Mouse (Mus musculus) lung, postnatal 0 days (tissue): Measurements from ENCODE around the gene Snrnp40. TPM values are rescaled to one million over a fixed set of nuclear protein-coding genes. Genes with fewer than 3 reads are reported as not detected.

Source experiments
- ATAC-seq: fragments of 200-750 bp; cut with Nextera tagmentation; 2 replicates; pipeline ENCODE4 v1.8.0; 2017; ENCODE audit warnings: moderate library complexity
- DNase-seq: peaks from one replicate; pipeline ENCODE4 v3.0.0-alpha.2; 2016; ENCODE audit warnings: low spot score
- H3K27ac ChIP-seq: fragments of 300-500 bp; sonication (generic); 2 replicates; pipeline ENCODE4 v1.5.1; 2014; ENCODE audit warnings: antibody characterized with exemption, mild to moderate bottlenecking, low read length, mixed read lengths
- H3K27me3 ChIP-seq: fragments of 300-500 bp; sonication (generic); replicated peaks from 2 replicates; pipeline ENCODE4 v1.6.1; 2014; ENCODE audit warnings: low read length, mixed read lengths; ENCODE audit not compliant: insufficient read depth
- H3K36me3 ChIP-seq: fragments of 300-500 bp; sonication (generic); 2 replicates; pipeline ENCODE4 v1.6.1; 2014; ENCODE audit warnings: low read length, mixed read lengths; ENCODE audit not compliant: insufficient read depth
- H3K4me1 ChIP-seq: fragments of 300-500 bp; sonication (generic); 2 replicates; pipeline ENCODE4 v1.6.1; 2014; ENCODE audit warnings: antibody characterized with exemption, low read depth, low read length, mixed read lengths; ENCODE audit not compliant: insufficient read depth
- H3K4me2 ChIP-seq: fragments of 300-500 bp; sonication (generic); replicated peaks from 2 replicates; pipeline ENCODE4 v1.6.1; 2014; ENCODE audit warnings: low read depth, mild to moderate bottlenecking, low read length, moderate library complexity, mixed read lengths
- H3K4me3 ChIP-seq: fragments of 300-500 bp; sonication (generic); 2 replicates; pipeline ENCODE4 v1.5.1; 2014; ENCODE audit warnings: low read depth, low read length
- H3K9ac ChIP-seq: fragments of 300-500 bp; sonication (generic); replicated peaks from 2 replicates; pipeline ENCODE4 v1.6.1; 2014; ENCODE audit warnings: low read depth, mild to moderate bottlenecking
- H3K9me3 ChIP-seq: fragments of 300-500 bp; sonication (generic); 2 replicates; pipeline ENCODE4 v1.6.1; 2016; ENCODE audit warnings: low read length, mixed read lengths
- CTCF ChIP-seq: IDR thresholded peaks from 2 replicates; pipeline ENCODE4 v1.5.1; 2016; ENCODE audit warnings: antibody characterized with exemption, mild to moderate bottlenecking
- EP300 ChIP-seq: IDR thresholded peaks from 2 replicates; pipeline ENCODE4 v1.6.1; 2016; ENCODE audit warnings: antibody characterized with exemption, mild to moderate bottlenecking, control low read depth
- WGBS: fragments of 180-500 bp; shearing (Covaris S2); extraction: QIAGEN DNeasy Blood & Tissue Kit; methylation state at CpG from one replicate; pipeline ENCODE4 v1.1.7; 2014; 5-methylcytosine and 5-hydroxymethylcytosine counted together
- polyA plus RNA-seq: library from polyadenylated mRNA; unstranded; fragments of >200 nt; fragmentation: Nextera tagmentation; extraction: Ambion mirVana; gene quantifications from 2 replicates; pipeline ENCODE4 v1.2.1, GENCODE M21; 2015

The Snrnp40 gene
- polyA plus RNA-seq, 1 experiment from 2014 or later = 54.7 TPM

- H3K4me1 ChIP-seq = no peaks in the 10 kb centered on the region
- 83% methylated on average over 7 of the region's 7 CpGs for WGBS
- H3K27ac ChIP-seq = no peak overlapping the region
- H3K9ac ChIP-seq = no peak overlapping the region
- no peak for TF ChIP-seq CTCF
- no peak for TF ChIP-seq EP300
- no peak overlapping the region for H3K4me2 ChIP-seq
- no peak for DNase-seq
- H3K27me3 ChIP-seq = no peaks in the 10 kb centered on the region
- peaks cover 20% of the 10 kb centered on the region; the same call in 1 of the 2 replicates for H3K36me3 ChIP-seq
- ATAC-seq = no peak
- no peak overlapping the region for H3K4me3 ChIP-seq
- no peaks in the 10 kb centered on the region for H3K9me3 ChIP-seq
Measured at GRCm38 (mm10) chr4:130389927-130390326, 30.0 kb downstream of the Snrnp40 start.

GRCm38 (mm10) chr4:130391265-130391664 lies 31.3 kb downstream of the Snrnp40 start:
- Histone ChIP-seq H3K36me3 (peaks cover 15% of the 10 kb centered on the region; the same call in 1 of the 2 replicates), H3K4me1 (no peaks in the 10 kb centered on the region), H3K27me3 (no peaks in the 10 kb centered on the region), H3K9me3 (no peaks in the 10 kb centered on the region), H3K4me2 (no peak overlapping the region), H3K27ac (no peak overlapping the region), H3K9ac (no peak overlapping the region), H3K4me3 (no peak overlapping the region)
- ATAC-seq = no peak
- no peak for DNase-seq
- TF ChIP-seq EP300 (no peak), CTCF (peak; percentile 39; the same call in 1 of the 2 replicates)
- 57% methylated on average over 3 of the region's 3 CpGs for WGBS

Other genes starting within 250 kb of the Snrnp40 start
- gene Hcrtr1, start 220.8 kb upstream of the Snrnp40 start, polyA plus RNA-seq = 0.08 and 0.18 TPM in 2 replicates
- gene Tinagl1, start 185.0 kb upstream of the Snrnp40 start, polyA plus RNA-seq = 213 and 288 TPM in 2 replicates
- gene Gm853, start 137.7 kb upstream of the Snrnp40 start, polyA plus RNA-seq = not detected in 2 replicates
- 24.7 and 26.6 TPM in 2 replicates for gene Serinc2, start 80.9 kb upstream of the Snrnp40 start, polyA plus RNA-seq
- gene Fabp3, start 51.5 kb upstream of the Snrnp40 start, polyA plus RNA-seq = 88.3 and 112 TPM in 2 replicates
- gene Gm10570, start 51.5 kb upstream of the Snrnp40 start, polyA plus RNA-seq = 0.25 and 0.50 TPM in 2 replicates
- 48.2 and 54.1 TPM in 2 replicates for gene Zcchc17, start 189 bp upstream of the Snrnp40 start, polyA plus RNA-seq
- 0.13 and 0.33 TPM in 2 replicates for gene Nkain1, start 214.0 kb downstream of the Snrnp40 start, polyA plus RNA-seq